Mouse (Mus musculus): ENCODE data around the gene Fbxl13.

DNA sequence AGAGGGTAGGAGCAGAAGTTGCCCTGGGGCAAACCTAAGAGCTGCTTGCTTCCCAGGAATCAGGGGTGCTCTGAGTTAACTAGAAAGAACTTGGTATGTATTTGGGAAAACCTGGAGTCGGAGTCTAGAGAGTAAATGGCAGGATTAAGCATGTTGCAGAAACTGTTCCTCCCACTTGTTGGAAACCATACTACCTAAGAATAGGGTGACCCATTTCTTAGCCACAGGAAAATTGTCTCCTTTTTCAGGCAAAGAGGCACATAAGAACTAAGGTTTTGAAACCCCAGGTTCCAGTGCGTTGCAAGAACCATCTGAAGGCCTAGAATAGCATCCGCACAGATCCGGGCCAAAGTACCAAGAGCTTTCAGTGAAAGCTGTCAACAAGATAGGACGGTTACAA, 167.0 kb downstream of the Fbxl13 start:
- no peak for TF ChIP-seq POLR2A (IDR thresholded peaks at IDR 0.05; ENCODE audit: borderline replicate concordance, extremely low read depth, low read depth, low read length)
- TF ChIP-seq CTCF (IDR thresholded peaks at IDR 0.05; ENCODE audit: insufficient read depth, low read length) = no peak
